Mouse (Mus musculus): ENCODE measurements around the gene Npb.
A peak's percentile ranks its signal among the peaks of the same experiment; 100 is the strongest.

Gene Npb

DNA sequence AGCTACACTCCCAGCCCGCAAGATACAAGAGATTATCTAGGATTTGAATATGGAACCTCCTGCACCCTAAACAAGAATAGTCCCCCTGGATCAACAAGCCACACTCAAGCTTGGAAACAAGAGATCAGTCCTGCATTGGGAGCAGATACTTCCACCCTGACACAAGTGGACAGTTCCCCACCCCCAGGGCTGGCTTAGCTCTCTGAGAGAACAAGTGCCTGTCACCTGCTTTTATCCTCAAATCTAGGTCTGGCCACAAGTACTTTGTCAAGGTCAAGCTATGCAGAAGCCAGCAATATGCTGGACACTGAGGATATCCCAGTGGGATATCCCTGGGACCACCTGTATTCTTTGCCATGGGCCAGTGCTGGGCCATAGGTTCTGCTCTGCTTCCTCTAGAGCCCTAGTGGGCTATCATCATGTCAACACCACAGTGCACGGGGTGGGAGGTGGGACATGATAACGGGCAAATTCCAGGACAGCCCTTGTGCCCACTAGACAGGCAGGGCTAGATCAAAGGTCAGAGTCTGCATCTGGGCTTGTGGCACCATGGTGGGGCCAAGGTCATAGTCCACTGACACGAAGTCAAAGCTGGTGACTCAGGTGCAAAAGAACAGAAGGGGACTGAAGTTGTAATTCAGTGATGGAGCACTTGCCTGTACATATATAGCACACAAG lies 8.5 kb downstream of the Npb start:
- no peak for DNase-seq

- peak; percentile 87 to 89 for DNase-seq
Measured at GRCm38 (mm10) chr11:120617519-120618112, 9.3 kb downstream of the Npb start, which contains the start of gene Pcyt2. Gene Pcyt2, minus strand, starts transcription at chr11:120617936.

DNA sequence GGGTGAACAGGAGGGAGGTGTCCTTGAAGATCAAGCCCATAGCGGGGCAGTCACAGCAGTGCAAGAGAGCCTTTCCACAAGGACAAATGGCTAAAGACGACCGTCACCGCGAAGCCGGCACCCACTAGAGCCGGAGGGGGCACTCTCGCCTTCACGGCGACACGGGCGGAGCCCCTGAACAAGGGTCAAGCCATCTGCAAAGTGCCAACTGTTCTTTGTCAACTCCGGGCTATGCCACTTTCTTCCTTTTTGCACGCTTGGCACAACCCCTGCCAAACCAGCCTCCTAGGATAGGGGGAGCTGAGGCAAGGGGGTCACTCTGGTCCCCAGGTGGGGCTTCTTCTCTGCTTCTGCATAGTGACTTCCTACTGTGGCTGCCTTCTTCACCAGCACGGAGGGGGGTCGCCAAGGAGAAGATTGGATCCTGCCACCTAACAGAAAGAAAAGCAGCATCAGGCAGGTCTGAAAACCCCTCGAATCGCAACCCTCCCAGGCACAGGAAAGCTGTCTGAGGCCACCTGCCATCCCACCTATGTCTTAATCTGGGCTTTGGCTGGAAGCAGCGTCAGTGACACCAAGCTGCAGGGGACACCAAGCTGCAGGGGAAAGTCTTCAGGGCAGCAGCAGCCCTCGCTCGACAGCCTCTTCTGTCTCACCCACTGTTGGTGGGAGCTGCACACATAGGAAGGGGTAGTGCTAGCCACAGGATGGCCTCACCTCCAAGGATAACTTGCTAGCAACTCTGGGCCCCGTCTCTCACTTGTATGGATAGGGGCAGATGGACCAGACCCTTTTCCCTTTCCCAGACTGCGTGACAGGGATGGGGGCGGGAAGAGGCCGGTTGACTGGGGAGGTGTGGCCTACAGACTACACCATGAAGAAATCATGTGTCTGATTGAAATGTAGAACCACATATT lies 10.6 kb downstream of the Npb start:
- DNase-seq, result peak in 1 of 2 experiments; percentile 29

GRCm38 (mm10) chr11:120620195-120620594 lies 11.9 kb downstream of the Npb start:
- no peak for DNase-seq

DNA sequence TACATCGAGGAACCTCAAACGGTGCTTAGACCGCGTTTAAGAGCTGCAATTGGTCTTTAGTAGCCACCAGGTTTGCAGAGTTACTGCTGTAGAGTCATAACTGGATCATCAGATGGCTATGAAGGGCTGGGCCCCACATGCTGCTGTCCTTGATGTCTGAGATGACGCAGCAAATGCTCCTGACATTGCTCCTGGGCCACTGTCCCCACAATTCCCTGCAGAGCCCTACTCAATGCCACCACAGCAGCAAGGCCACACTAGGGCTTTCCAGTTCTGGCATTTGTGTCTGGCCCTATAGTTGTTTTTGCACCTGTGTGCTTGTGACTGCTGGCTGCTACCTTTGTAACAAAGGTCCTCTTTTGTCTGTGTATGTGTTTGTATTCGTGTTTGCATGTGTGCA lies 14.5 kb downstream of the Npb start:
- DNase-seq, result no peak

DNA sequence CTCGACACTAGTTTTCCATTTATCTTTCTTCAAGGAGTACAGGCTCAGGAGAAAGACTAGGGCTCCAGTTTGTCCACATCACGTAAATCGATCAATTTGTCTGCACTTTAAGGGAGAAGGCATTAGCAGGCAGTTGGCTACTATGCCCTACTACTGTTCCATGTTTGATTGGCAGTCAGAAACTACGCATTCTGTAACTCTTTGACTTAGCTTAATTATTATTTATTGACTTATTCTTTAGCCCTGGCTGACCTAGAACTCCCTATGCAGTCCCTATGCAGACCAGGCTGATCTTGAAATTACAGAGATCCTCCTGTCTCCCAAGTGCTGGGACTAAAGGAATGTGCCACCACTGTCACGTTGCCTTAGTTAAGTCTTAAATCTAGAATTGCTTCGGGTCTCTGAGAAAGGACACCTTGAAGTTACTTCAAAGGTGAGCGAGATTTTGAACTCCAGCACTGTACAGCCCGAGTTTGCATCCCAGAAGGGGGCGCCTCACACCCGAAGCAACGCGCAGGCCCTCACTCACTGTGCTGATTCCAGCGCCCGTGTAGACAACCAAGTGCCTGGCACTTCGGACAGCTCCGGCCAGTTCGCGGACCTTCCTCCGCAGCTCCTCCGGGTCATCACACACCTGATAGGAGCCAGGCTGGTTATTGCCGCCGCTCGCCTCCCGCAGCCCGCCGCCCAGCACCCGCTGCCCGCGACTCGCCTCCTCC lies 15.8 kb downstream of the Npb start:
- peak; percentile 57 to 69 for DNase-seq

- peak; percentile 77 to 82 for DNase-seq
Measured at GRCm38 (mm10) chr11:120624680-120625111, 16.4 kb downstream of the Npb start.

DNA sequence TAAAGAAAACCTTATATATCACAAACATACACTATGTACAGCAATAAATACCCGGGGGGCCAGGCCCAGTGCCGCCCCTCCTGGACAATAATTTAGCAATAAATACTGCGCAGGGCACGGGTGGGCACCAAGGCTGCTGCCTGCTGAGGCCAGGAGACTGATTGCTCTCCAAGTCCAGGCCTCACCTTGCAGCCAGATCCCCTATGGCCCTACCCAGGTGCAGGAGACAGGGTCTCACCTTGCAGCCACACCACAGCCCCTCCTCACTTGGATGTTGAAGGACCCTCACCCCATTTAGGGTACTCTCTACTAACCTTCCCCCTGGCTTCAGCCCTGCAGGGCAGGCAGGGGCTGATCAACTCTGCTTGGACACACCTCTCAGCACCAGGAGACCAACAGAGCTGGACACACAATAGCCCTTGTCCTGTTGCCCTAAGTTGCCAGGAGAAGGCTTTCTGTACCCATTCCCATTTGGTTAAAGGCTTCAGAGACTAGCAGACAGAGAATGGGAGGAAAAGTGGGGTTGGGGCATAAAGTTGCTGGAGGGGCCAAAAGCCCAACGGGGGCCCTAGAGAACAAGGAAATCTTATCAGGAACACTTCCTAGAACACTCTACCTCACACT lies 17.0 kb downstream of the Npb start, which contains the start of gene Sirt7:
TSS of gene Sirt7 (minus strand) at position 89 of the 624 bp plus-strand sequence.
- no peak for DNase-seq

GRCm38 (mm10) chr11:120626785-120627467 lies 18.6 kb downstream of the Npb start:
- DNase-seq, result no peak

DNA sequence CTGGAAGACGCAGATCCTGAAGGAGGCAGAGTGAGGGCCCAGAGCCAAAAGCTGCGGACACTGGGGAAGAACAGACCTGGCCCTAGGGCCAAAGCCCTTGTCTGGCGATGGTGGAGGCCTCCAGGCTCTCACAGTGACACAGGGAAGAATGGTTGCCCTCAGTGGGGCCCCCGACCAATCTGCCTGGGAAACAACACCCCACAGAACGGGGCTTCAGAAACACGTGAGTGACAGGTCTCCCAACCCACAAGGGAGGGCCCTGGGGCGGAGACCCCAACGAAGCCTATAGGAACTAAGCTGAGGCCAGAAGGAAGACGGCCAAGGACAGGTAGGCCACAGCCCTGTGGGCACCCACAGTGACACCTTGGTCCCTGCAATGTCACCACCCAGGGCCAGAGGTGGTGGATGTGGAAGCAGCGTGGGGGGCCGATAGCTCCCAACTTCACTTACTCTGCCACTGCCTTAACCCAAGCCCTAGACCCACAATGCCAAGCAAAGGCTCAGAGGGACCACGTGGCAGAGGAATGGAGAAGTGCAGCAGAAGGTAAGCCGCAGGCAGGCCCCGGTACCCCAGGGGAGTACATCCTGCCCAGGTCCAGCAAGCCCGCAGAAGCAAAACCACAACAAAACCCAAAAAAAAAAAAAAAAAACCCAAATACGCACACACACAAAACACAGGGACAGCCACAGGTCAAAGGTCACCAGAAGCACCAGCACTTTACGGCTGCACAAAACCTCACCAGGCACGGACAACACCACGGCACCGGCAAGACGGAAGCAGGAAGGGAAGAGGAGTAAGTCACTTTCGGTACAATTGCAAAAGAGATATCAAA lies 19.4 kb downstream of the Npb start:
- peak; percentile 56 to 72 for DNase-seq

GRCm38 (mm10) chr11:120628601-120629340 lies 20.5 kb downstream of the Npb start:
- DNase-seq, result no peak

GRCm38 (mm10) chr11:120629341-120629730 lies 21.1 kb downstream of the Npb start:
- DNase-seq, result peak; percentile 70 to 75

GRCm38 (mm10) chr11:120629911-120630310 lies 21.6 kb downstream of the Npb start:
- DNase-seq, result no peak

DNA sequence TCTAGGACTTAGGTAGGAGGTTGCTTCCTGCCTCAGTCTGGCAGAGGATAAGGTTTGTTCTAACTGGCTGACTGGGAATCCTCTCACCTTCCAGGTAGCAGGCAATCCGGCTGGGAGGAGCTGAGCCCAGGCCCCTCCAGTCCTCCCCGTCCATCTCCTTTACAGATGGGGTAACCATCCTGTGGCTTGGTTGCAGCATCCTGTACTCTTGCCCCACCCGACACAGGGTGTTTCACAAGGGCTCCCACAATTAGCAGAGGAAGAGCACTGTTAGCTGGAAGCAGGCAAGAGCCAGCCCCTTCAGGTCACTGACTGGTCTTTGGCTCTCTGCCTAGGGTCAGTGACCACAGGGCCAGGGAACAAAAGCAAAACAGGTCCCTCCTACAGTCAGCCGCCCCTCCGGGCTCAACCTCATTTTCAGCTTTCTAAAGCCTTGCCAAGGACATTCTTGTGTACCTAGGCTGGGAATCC lies 22.2 kb downstream of the Npb start:
- no peak for DNase-seq

GRCm38 (mm10) chr11:120630881-120631725 lies 22.8 kb downstream of the Npb start:
- DNase-seq, result no peak

DNA sequence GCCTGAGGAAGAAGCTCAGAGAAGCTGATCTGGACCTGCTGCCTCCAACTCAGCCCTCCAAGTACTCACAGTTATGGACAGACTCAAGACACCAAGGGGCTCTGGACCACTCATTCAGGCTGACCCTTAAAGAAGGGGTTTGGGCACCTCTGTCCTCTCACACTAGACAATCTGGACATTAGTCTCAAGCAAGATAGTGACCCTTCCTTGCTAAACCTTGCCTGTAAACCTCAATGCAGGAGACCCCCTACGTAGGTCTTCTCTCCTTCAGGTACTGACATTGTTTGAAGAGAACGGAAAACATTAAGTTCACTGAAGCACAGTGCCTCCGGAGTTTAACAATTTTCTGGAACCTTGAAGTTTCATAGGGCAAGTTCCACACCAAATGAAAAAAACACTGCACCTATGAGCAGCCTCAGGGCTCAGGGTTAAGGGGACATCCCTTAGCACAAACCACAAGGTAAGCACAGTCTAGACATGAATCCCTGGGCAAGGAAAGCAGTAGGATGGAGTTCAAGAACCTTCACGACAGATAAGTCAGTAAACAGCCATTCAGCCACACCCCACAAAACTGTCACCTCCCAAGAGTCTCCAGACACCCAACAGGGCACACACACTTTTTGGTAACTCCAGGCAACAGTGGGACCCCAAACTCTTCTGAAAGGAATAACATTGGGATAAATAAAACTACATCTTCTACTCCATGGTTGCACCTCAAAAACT lies 23.6 kb downstream of the Npb start:
- DNase-seq, result no peak

- peak; percentile 50 to 63 for DNase-seq
Measured at GRCm38 (mm10) chr11:120632559-120633519, 24.6 kb downstream of the Npb start.

All from thymus, adult 18-20 months (tissue).